Mouse (Mus musculus) heart, postnatal 25 days (tissue): Measurements from ENCODE around the gene Gpr153. TPM values are rescaled to one million over a fixed set of nuclear protein-coding genes. Genes with fewer than 3 reads are reported as not detected.
A peak's percentile ranks its signal among the peaks of the same experiment; 100 is the strongest.
"Not testable (repeated sequence)": the region's sequence is repeated elsewhere in the genome, so short reads cannot be mapped to it uniquely, and the experiment has no call there.

Experiments used
- DNase-seq: peaks from one replicate; pipeline ENCODE4 v3.0.0; 2022; ENCODE audit warnings: low spot score
- intact Hi-C: fragments of 180-260 bp; cut with DNase I; formaldehyde crosslinking; loops from one replicate; pipeline ENCODE4 v1.15.1; 2025
- total RNA-seq, 2 experiments: library from RNA; stranded (reverse); gene quantifications; 2 replicates each; pipeline ENCODE4 v1.2.3; 2021

Gene Gpr153
- 10 to 100 TPM; 14.3 to 14.9 TPM for total RNA-seq

DNA sequence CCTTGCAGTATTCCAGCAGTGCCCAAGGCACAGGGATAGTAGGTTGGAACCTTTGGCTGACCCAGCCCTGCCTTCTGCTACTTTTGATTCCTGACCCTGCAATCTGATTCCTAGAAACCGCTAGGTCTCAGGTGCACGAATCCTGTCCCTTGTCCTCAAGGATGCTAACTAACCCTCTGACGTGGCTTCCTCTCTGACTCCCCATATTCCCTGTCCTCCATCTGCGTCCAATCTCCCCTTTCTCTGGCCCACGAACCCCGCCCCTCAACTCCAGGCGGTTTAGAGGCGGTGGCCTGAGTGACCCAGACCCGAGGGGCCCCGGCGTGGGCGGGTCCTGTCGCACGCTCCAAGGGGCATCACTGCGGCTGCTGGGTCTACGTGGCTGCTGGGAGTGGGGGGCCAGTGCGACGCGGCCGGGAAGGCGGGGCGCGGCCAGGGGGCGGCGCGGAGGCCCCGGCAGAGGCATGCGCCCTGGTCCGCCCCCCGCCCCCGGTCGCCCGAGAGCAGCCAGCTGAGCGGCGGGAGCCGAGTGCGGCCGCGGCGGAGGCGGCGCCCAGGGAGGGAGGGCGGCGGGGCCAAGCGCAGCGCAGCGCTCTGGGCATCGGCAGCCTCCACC, at the start of gene Gpr153:
Gene Gpr153, plus strand, starts transcription at position 612 of the 616 bp plus-strand sequence.
- intact Hi-C loops = loop anchor here (2.0 kb wide), 2 partner anchors 51 to 59 kb away; no protein-coding TSS in a partner anchor
- peak; percentile 71 for DNase-seq

DNA sequence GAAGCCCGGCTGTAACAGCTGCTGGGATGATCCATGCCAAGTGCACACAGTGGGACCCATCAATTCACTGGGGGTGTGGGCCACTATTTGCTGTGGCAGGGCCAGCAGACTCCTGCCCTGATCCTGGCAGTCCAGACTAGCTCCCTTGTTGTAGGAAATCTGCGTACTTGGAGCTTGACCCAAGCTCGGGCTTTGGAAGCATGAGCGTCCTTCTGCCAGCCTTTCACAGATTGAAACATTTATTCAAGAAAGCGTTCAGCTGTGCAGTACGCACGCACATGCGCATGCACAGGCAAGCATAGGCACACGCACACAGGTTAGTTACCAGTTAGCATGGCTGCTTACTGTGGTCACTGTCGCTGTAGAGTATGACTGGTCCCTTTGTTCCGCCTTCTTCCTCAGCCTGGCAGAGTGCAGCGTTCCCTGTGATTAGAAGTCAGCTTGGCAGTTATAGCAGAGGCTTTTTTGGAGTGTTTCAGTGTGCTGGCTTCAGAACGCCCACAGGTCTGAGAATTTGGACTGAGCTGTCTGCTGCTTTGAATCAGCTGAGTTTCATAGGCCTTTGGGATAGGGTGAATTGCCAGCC, 47.0 kb upstream of the Gpr153 start:
- peak; percentile 19 for DNase-seq
- intact Hi-C loops = no loop called here

DNA sequence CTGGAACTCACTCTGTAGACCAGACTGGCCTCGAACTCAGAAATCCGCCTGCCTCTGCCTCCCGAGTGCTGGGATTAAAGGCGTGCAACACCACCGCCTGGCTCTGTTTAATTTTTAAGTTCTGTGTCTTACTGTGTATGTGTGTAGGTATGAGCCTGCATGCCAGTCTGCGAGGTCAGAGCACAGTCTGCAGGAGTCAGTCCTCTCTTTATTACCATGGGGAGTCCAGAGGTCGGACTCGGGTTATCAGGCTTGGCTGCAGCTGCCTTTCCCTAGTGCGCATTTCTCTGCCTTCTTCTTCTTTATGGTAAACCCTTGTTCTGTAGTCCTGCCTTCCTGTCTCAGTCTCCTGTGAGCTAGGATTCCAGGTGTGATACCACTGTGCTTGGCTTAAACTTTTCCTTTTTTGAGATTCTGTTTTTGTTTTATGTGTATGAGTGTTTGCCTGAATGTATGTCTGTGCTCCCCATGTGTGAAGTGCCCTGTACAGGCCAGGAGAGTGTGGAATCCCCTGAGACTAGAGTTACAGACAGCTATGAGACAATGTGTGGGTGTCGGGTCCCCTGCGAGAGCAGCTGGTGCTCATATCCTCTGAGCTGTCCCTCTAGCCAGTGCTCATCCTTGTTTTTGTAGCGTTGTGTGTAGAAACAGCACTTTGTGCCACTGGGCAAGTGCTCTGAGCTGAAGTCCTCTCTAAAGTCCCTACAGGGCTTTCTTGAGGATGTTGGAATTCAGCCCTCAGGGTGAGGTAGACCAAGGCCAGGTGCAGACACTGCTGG, 46.1 kb upstream of the Gpr153 start:
- DNase-seq = no peak
- intact Hi-C loops = no loop called here

DNA sequence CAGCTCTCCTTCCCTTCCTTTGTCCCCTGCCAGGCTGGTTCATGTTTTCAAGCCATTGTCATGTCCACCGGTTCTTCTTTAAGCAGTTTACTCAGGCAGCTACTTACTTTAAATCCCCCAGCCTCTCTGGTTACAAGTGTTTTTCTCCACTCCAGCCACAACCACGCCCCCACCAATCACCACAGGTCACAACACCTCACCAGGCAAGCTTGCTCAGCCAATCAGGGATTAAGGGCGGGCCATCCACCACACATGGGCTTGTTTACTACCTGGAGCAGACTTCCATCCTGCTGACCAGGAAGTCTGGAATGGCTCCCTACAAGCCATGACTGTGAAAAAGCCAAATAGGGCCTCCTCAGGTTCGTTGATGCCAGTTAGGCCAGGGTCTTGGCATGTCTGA, 43.7 kb upstream of the Gpr153 start:
- DNase-seq, intact Hi-C loops: not testable (repeated sequence)

DNA sequence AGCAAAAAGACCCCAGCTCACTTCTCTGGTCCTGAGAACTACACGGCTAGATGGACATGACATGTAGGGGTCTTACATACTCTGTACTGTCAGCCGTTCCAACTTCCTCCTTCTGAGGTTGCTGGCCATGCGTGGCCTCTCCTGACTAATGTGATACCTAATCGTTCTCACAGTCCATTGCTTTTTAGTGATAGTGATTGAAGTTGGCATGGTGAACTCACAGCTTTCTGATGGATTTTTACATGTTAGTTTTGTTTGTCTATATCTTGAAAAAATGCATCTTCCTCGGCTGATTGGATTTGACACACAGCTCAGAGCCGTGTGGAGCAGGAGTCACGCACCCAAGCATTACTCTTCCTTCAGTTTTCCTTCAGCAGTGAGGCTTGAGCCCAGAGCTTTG, 42.7 kb upstream of the Gpr153 start:
- intact Hi-C loops = no loop called here
- DNase-seq = no peak

DNA sequence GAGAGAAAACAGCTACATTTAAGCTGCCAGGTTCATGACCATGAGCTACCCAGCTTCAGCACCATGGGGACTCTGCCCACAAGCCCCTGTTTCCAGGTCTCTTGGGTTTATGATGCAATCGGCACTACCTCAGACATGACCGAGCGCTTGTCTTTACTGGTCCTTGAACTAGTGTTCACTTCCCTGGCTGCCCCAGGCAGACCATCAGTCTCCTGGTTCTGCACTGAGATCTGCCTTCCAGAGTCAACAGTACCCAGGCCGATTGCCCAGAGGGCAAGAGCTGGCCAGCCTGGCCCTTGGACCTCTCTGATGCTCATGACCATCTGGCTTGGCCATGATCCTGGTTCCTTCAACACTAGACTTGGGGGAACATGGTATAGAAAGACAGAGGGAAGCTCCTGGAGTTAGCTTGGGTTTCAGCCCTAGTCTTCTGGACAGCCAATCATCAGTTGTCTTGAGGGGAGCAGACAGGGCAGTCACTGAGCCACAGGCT, 41.6 kb upstream of the Gpr153 start:
- DNase-seq = no peak
- intact Hi-C loops = no loop called here

DNA sequence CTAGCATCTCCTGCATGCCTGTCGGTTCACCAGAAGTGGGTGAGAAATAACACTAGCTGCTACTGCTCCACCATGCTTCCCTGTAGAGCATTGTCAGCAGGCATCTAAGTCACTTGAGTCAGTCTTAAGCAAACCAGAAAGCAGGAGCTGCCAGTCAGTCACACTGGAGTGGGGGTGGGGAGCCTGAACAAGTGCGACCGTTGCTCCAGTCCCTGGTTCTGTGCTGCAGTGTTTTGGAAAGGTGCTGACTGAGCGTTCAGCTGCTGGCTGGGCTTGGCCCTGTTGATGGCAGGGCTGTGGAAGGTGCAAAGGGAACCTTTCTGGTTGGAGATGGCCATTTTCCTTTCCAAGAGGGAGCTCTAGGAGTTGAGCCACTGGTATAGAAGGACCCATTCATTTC, 34.1 kb upstream of the Gpr153 start:
- DNase-seq = no peak
- intact Hi-C loops = no loop called here

DNA sequence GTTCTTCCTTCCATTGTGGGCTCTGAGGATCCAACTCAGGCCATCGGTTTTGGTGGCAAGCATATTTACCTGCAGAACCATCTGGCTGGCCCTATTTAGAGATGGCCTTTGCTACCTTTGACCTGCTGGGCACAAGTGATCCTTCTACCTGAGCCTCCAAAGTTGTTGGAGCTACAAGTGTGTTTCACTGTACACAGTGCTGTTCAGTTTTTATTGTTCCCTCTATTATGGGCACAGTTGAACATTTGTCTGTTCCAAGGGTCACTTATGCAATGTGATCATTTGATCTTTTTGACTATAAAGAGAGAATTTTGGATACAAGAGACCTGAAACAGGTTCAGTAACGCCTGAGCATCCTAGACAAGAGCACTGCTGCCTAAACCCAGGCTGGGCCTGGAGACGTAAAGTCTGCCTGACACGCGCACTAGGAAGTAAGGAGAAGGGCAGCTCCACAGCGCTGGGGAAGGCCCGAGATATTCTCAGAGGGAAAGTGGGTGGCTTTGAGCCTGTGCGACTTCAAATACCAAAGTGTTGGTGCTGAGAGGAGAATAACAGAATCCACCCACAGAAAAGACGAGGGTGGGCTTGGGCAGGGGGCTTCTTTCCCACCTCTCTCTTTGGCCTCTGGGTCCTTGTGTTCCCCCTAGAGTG, 30.7 kb upstream of the Gpr153 start:
- intact Hi-C loops = no loop called here
- DNase-seq = no peak

DNA sequence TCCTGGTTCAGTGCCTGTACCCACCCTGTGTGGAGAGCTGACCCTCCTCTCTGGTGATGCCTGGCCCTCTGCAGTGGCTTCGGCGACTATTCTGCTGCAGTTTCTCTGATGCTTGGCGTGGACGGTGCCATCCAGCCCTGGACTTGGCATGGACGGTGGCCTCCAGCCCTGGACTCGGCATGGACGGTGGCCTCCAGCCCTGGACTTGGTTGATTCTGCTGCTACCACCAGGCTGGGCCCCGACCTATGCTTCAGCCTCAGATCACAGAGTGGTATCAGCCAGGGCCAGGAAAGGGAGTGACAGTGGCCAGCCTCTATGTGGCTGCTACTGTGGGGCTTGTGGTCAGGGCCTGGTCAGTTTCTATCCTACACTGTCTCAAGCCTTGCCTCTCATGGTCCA, 30.1 kb upstream of the Gpr153 start:
- intact Hi-C loops = no loop called here
- DNase-seq = no peak

DNA sequence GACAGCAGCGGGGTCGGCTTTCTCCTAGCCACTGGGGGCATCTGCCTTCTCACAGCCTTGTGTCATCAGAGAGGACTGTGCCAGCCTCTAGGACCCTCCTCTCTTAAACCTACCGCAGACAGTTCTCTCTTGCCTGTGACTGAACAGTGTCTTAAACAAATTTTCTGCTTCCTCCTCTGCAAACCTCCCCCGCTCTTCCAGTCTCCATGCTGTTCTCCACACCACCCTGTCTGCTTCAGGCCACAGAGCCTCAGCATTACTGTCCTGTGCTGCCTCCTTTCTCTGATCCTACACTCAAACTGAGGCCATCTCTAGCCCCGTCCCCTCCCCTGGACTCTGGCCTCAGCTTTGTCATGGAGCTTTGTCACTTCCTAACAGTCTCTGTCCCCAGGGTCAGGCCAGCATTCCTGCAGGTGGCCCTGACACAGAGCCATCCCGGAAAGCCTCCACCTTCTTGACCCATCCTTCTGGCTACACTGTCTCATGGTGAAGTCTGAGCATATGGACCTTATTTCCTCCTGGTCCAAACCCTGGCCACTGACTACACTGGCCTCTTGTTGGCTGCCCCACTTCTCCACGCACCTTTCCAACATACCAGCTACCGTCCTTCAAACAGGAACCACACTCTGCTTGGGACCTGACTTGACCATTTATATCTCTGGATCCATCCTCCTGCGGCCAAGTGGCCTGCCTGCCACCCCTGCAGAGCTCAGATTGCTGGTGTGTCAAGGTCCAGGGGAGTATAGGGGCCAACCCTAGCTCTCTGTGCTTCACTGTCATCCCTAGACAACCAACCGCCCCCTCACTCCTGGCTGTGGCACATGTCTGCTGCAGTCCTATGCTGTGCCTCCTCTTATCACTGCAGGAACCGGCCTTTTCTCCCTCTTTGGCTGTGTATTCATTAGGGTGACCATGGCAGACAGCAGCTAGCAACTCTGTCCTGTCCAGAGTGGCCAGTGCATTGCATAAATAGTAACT, 29.2 kb upstream of the Gpr153 start:
- DNase-seq = no peak
- intact Hi-C loops = no loop called here

DNA sequence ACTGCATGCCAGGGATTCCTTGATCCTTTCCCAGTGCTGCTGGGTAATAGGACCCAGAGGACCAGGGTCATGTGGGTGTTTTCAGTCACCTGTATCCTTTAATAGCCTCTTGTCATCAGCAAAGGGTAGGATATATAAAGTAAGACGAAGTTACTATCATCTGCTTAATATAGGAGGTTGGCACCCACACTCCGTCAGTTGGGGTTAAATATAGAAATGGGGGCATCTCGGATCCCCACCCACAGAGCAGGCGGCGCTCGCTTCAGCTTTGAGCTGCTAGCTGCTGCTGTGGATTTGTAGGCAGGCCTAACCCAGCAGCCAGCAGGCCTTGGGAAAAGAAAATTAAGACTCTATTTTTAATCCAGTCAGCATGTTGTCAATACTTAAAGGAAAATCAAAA, 28.0 kb upstream of the Gpr153 start:
- intact Hi-C loops = no loop called here
- DNase-seq = no peak

DNA sequence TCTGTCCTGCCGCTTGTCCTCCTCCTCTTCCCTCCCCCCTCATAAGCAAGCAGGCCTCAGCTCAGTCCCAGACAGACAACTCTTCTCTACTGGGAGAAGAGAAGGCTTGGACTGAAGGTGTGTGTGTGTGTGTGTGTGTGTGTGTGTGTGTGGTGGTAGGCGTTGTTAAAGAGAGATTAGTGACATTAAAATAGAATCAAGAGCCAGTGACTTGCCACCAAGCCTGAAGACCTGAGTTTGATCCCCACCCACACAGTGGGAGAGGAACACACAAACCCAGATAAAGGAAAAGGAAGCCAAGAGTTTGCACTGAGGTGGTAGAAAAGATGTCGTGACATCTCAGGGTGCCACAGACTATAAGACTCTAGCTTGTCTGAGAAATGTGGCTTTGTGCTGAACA, 26.8 kb upstream of the Gpr153 start:
- DNase-seq = no peak
- intact Hi-C loops = no loop called here

DNA sequence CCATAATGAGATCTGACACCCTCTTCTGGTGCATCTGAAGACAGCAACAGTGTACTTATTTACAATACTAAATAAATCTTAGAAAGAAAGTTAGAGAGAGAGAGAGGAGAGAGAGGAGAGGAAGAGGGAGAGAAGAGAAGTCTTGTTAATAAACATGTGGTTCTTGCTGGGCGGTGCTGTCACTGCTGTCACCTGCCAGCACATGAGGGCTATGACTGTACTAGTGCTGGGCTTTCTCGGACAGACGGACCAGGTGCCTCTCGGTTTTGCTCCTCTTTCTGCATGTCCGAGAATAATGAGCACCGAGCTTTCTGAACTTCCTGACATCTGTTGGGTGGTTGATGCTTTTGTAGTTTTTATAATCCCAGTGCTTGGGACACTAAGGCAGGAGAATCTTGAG, 23.4 kb upstream of the Gpr153 start:
- intact Hi-C loops = no loop called here
- DNase-seq = no peak

DNA sequence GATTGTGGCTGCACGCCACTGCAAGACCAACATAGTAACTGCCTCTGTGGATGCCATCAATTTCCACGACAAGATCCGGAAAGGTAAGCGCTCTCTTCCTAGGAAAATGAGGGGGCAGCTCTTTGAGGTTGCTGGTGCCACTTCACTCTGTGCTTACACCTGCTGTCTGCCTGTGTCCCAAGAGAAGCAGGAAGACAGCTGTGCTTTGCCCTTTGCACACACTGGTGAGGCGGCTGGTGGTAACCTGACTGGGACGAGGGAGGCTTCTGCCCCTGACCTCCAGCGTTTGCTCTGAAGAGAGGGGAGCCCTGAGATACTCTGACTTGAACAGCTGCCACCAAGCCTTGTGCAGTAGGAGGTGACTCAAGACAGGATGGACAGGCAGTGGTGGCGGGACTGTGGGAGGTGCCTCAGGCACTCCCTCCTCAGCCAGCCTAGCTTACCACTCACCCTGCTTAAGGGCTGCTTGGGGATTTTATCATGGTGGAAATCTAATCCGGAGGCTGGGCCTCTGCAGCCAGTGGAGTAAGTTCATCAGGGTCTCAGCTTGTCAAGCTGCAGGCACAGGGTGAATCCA, 20.8 kb upstream of the Gpr153 start:
- DNase-seq = no peak
- intact Hi-C loops = no loop called here

DNA sequence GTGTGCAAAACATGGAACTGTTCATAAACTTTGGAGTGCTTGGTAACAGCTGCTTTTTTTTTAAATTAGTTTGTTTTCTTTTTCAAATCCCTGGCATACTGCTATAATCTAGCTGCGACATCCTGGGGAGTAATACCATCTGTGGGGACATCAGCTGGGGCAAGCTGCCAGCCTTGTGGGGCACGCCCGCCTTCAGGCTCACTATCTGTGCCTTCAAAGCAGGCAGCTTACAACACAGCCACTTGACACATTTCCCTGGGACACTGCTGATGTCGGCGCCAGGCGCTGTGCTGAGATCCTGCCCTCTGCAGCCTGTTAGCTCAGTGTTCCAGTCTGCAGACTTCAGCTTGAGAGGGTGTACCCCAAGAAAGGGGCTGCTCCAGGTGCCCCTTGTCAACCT, 17.0 kb upstream of the Gpr153 start:
- intact Hi-C loops = no loop called here
- DNase-seq = peak; percentile 72

DNA sequence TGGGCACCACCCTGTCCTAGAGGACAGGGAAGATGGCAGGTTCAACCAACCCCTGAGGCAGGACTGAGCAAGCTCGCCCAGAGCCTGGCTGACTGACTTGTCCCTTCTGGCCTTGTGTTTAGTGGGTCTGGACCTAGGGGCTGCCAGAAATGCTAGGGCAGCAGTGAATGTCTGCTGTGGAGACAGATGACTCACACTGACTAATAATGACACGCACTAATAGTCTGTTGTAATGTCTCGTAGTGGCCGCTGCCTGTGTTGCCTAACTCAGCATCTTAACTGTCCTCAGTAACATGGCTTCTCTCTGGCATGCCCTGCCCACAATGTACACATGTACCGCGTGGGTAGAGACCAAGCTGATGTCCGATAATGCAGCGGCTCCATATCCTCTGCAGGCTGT, 13.6 kb upstream of the Gpr153 start:
- no peak for DNase-seq
- intact Hi-C loops = no loop called here

DNA sequence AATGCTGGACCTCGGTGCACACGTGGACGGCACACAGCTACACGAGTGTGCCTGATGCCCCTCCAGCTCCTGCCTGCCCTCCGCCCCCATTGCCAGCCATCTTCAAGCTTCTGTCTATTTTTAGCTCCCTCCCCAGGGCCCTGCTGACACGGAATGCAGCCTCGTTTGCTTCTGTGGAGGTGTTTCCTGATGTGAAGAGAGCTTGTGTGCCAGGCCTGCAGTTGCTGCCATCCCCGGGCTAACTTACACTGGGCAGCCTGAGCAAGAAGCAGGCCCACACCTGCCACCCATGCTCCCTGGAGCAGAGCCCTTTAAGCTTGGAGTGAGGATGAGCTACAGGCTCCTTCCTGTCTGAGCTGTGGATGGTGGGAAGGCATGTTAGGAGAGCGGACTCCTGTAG, 11.8 kb upstream of the Gpr153 start:
- intact Hi-C loops = no loop called here
- no peak for DNase-seq

DNA sequence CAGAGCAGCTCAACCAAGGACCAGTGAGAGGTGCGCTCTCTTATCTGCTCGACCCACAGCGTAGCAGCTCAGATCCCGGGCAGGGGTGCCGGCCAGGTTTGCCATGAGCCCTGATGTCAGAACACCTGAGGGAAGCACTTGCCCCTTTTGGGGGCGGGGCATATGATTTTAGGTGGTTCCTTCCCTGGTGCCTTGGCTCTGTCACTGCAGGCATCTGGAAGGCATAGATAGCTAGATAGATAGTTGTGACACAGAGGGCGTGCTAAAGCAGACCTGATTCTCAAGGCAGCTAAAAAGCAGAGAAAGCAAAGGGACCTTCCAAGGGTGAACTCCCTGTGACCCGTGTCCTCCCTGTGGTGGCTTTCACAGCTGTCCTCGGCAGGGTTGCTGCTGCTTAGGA, 10.9 kb upstream of the Gpr153 start:
- intact Hi-C loops = no loop called here

DNA sequence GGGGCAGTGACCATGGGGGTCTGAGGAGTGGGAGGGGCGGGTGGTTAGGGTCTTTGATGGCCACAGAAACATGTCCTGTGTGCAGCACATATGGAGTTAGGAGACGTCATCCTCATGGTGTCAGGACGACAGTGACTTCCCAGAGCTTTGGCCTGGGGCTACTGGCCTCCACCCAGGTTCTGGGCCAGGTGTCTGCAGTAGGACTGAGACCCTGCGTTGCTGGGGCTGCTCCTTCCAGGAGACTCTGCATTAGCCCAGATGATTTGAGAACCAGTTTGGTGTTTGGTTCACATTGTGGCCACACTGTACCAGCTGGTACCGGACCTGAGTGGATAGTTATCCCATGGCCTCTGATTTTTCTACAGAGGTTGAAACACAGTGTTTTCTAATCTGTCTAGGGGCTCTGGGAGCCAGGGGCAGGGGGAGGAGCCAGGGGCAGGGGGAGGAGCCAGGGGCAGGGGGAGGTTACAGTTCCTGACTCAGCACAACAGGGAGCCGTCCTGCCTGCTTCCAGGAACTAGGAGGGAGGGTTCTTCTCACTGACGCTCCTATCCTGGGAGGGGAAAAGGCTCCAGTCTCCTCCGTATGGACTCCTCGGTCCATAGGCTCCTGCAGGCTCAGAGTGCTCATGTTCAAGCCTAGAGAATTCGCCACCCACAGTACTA, 10.4 kb upstream of the Gpr153 start:
- no peak for DNase-seq
- intact Hi-C loops = no loop called here

More for the DNA sequence above, 10.9 kb upstream of the Gpr153 start:
- DNase-seq = no peak
